Mouse (Mus musculus): ENCODE data around the gene D630003M21Rik.

DNA sequence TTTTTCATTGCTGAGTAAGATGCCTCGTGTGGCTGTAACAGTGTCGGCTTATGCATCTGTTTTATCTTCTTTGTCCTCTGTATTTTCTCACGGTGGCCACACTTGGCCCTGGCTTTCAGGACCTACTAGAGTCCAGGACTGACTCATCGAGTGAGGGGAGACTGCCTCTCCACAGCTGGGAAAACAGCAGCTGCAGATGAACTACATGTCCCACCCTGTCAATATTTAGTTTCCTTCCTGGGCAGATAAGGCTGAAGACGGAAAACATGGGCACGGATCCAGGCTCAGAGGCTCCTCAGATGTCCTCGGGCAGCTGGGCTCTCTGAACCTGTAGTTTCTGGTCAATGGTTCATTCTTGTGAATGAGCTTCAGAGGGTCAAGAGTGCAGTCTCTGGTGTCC is 19.3 kb upstream of the D630003M21Rik start:
- TF ChIP-seq CTCF (IDR thresholded peaks at IDR 0.05; ENCODE audit: low read depth, low read length) (no peak), POLR2A (IDR thresholded peaks at IDR 0.05; ENCODE audit: extremely low read depth, insufficient read depth, low read length) (no peak)
